Mouse (Mus musculus): ENCODE results near the gene Zfp940. TPM values are rescaled to one million over a fixed set of nuclear protein-coding genes. Genes with fewer than 3 reads are reported as not detected.

Gene Zfp940
- total RNA-seq (2023) = 1 to 10 TPM; 3.9 to 5.1 TPM

DNA sequence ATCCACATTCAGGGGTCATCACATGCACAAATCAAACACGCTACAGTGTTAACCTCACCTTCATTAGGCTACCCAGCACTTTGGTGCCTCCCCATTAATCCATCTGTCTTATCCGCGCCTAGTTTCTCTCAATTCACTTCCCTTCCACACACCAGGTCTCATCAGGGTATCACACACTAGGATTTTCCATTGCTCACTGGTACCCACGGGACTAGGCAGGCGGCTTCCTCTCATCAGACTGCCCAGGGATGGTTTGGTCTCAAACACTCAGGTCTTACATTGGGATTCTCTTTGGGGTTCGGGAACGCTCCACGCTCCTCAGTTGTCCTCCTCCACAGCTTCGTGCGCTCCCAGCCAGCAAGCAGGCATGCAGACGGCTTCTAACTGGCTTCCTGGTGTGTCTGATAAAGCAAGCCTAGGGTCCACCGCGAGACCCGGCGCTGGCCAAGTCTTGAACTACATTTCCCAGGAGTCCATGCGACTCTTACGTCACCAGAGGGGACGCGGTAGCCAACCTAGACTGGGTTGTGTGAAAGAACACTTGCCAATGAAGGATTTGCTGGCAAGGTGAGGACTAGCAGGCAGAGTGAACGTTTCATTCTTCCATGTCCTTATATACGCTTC lies at the start of gene Zfp940:
Gene Zfp940, minus strand, starts transcription at position 451 of the 624 bp plus-strand sequence.

DNA sequence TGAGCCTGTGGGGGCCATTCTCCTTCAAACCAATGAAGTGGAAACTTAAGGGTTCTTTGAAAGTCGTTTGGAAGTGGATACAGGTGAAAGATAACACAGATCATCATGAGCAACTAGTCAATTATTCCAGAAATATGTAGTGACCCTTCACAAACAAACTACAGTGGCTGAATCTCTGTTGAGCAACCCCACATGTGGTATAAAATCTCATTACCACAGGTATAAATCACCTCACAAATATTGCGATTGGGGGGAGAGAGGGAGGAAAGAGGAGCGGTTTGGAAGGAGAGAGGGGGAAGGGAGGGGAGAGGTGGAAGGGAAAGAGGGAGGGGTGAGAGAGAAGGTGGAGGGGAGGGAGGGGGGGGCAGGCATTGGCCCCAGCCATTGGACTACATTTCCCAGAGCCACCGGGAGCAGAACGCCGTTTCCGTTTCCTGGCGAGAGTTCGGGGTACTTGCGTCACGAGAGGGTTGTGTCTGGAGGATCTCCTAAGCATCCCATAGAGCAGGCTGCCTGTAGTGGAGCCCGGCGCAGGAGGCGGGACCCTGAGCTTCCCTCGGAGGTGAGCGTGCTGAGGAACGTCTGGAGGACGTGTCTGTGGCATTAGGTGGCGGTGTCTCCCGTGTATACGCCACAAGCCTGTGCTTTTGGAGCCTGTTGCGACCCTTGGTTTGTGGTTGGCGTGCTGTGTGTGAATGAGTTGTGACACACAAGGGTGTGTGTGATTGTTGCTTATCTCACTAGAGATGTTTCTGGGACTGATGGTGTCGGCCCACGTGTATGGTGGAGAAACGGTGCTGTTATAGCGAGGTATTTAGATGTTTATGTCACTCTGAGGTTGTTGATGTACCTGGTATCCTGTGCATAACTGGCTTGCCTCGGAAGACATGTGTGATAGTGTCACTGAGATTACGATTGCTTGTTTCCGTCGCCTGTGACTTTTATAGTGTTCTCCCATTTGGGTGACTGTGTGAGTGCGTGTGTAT lies 6.4 kb upstream of the Zfp940 start, which contains the start of gene Zfp420:
Gene Zfp420, plus strand, starts transcription at position 448 of the 986 bp plus-strand sequence.

DNA sequence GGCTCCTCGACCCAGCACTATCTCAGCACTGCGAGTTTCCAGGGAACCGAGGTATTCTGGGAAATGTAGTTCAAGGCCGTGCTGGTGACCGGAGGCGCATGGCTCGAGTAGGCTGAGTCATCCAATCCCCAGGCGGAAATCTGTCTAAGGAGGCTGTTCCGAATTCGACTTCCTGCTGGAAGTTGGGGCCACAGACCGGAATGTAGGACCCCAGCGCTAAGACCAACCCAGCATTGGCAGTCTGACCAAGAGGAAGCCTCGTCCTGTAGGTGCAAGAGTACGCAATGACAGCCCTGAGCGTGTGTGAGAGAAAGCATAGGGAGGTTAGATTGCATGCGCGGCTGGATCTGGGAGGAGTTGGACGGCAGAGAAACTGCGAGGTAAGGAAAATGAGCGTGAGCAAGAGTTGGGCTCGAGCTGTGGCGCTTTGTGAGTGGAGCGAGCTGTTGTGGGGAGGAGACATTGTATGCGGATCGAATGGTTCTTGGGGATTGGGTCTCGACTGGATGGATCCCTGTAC lies 37.5 kb downstream of the Zfp940 start, which contains the start of gene Zfp790:
Gene Zfp790, plus strand, starts transcription at position 205 of the 520 bp plus-strand sequence.

DNA sequence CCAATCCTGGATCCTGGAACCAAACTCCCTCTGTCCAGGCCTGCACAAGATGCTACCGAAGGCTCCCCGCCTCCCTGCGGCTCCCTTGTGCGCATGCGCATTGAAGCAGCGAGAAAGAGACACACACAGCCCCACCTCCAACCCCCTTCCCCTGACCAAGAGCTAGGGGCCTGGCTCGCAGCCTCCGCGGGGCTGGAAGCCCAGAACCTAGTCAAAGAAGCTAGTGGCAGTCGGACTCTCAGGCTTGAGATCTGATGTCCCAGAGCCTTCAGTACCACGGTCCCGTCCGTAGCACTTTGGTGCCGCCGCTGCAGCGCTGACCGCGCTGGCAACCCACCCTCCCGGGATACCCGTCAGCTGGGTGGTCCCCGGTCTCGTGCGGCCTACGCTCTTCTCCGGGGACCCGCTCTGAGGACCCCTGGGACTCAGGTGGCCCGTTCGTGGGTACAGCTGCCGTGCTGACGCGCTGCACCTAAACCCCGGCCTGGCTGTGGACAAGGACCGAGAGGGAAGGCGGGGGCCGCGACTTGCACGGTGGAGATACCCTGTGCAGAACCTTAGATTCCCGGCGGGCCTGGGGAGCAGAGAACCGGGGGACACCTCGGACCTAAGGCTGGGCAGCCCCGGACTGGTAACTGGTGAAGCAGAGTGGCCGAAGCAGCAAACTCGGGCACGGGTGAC lies 69.5 kb downstream of the Zfp940 start, which contains the start of gene Zfp30:
Gene Zfp30, plus strand, starts transcription at position 128 of the 681 bp plus-strand sequence.

Other genes with a start within 250 kb of the Zfp940 start
- not detected for gene Catsperg2, start 126.6 kb downstream of the Zfp940 start, total RNA-seq (2023)
- 10 to 100 TPM; 22.8 to 26.3 TPM for gene Zfp84, start 85.1 kb downstream of the Zfp940 start, total RNA-seq (2023)
- under 1 TPM; 0.64 to 0.92 TPM for gene Zfp30, start 69.7 kb downstream of the Zfp940 start, total RNA-seq (2023)
- gene Zfp790, start 37.6 kb downstream of the Zfp940 start, total RNA-seq (2023) = 10 to 100 TPM; 12.4 to 19.6 TPM
- 10 to 100 TPM; 14.2 to 17.1 TPM for gene Zfp420, start 6.3 kb upstream of the Zfp940 start, total RNA-seq (2023)
- gene Zfp27, start 52.9 kb upstream of the Zfp940 start, total RNA-seq (2023) = 10 to 100 TPM in 1 of 2 experiments, 1 to 10 TPM in 1; 9.9 to 14.7 TPM
- 1 to 10 TPM; 6.1 to 6.6 TPM for gene Zfp383, start 54.6 kb upstream of the Zfp940 start, total RNA-seq (2023)
- gene Zfp74, start 100.4 kb upstream of the Zfp940 start, total RNA-seq (2023) = 10 to 100 TPM; 10.6 to 12.3 TPM
- gene Zfp568, start 130.3 kb upstream of the Zfp940 start, total RNA-seq (2023) = 10 to 100 TPM; 17.1 to 24.5 TPM
- gene Zfp14, start 197.7 kb upstream of the Zfp940 start, total RNA-seq (2023) = 1 to 10 TPM; 4.7 to 5.9 TPM
- gene Zfp82, start 219.2 kb upstream of the Zfp940 start, total RNA-seq (2023) = 1 to 10 TPM; 5.9 to 7.3 TPM
- gene Gm26920, start 236.7 kb upstream of the Zfp940 start, total RNA-seq (2023) = not detected
- gene Zfp566, start 236.9 kb upstream of the Zfp940 start, total RNA-seq (2023) = 10 to 100 TPM in 1 of 2 experiments, 1 to 10 TPM in 1; 7.1 to 12.0 TPM
- 10 to 100 TPM; 33.0 to 37.9 TPM for gene Zfp260, start 241.1 kb upstream of the Zfp940 start, total RNA-seq (2023)